Mouse (Mus musculus): ENCODE measurements around the gene Asic3. TPM values are rescaled to one million over a fixed set of nuclear protein-coding genes. Genes with fewer than 3 reads are reported as not detected.
A peak's percentile ranks its signal among the peaks of the same experiment; 100 is the strongest.
"Not testable (repeated sequence)": the region's sequence is repeated elsewhere in the genome, so short reads cannot be mapped to it uniquely, and the experiment has no call there.

Gene Asic3
- polyA plus RNA-seq, 1 experiment = 2.3 TPM

DNA sequence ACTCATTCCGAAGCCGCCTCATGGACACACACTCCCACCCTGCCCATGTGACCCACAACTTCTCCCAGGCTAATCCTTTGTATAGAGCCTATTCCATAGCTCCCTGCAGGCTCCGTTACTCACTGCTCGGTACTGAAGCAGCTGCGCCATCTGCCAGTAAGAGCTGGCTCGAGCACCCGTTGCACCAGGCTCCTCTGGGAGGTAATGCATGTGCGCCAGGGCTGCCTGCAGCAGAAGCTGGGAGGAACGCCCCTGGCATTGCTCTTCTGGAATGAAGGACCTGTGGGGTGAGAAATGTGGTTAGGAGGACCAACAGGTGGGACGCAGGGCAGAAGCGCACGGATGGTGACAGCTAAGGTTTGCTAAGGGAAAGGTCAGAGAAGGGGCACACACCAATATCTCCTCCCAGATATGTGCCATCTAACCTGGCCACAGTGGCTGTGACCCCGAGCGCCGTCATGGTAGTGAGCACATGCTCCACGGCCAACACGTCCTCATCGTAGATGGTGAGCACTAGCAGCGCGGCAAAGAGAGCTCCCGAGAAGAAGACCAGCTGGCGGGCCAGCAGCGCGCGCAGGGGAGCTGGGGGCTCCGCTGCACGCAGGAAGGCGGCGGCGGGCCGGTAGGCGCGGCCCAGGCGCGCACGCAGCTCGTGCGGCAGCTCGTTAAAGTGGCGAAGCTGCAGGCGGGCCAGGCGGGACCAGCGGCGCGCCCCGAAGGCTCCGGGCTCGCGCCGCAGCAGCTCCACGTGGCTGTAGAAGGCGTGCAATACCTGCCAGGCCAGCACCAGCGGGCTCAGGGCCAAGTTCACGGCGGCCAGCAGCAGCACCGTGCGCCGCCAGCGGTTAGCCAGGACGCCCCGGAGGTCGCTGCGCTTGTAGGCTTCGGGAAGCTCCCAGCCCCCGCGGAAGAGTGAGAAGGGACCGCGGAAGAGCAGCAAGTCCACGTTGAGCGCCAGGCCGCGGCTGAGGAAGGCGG, 25.6 kb upstream of the Asic3 start:
- TF ChIP-seq CTCF (IDR thresholded peaks at IDR 0.05; ENCODE audit: borderline replicate concordance, insufficient read depth, low read length) (peak; percentile 41; the same call in 1 of the 2 replicates), POLR2A (IDR thresholded peaks at IDR 0.05; ENCODE audit: low read depth, low read length) (no peak)
- no peak overlapping the region for H3K27ac ChIP-seq (ENCODE audit: insufficient read depth, low read length)
- H3K4me3 ChIP-seq (ENCODE audit: insufficient read depth, low read length) = peak overlapping the region; percentile 21; the same call in 1 of the 2 replicates
- no peaks in the 10 kb centered on the region for H3K4me1 ChIP-seq (ENCODE audit: control insufficient read depth, insufficient read depth, low read length)

DNA sequence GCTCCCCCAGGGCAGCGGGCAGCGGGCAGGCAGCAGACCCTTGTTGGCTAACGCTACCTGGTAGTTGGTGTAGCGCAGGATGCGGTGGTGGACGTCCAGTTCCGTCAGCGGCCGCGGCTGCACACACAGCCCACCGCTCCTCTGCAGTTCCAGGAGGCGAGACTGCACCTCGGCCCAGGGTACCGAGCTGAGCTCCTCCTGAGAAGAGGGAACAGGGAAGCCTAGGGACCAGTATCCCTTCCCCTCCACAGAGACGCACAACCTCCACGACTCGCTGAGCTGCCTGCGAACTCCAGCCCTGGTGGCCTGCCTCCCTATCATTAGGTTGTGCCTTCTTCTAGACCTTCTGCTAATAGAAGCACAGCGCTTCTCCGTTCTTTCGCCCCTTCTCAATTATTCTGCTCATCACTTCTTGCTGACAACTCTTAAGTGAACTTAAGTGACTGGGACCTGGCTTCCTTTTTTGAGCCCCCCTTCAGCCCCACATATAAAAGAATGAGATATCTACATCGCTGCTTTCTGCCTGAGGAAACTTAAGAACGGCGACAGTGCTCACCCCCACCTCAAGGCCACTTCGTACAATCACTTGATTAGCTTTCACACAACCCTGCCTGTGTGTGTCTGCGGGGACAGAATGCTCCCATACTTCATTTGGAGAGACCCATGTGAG, 24.8 kb upstream of the Asic3 start:
- no peaks in the 10 kb centered on the region for H3K4me1 ChIP-seq (ENCODE audit: control insufficient read depth, insufficient read depth, low read length)
- H3K27ac ChIP-seq (ENCODE audit: insufficient read depth, low read length) = no peak overlapping the region
- H3K4me3 ChIP-seq (ENCODE audit: insufficient read depth, low read length) = peak overlapping the region; percentile 21; the same call in 1 of the 2 replicates
- TF ChIP-seq POLR2A (IDR thresholded peaks at IDR 0.05; ENCODE audit: low read depth, low read length) = no peak
- TF ChIP-seq CTCF (IDR thresholded peaks at IDR 0.05; ENCODE audit: borderline replicate concordance, insufficient read depth, low read length) = no peak

DNA sequence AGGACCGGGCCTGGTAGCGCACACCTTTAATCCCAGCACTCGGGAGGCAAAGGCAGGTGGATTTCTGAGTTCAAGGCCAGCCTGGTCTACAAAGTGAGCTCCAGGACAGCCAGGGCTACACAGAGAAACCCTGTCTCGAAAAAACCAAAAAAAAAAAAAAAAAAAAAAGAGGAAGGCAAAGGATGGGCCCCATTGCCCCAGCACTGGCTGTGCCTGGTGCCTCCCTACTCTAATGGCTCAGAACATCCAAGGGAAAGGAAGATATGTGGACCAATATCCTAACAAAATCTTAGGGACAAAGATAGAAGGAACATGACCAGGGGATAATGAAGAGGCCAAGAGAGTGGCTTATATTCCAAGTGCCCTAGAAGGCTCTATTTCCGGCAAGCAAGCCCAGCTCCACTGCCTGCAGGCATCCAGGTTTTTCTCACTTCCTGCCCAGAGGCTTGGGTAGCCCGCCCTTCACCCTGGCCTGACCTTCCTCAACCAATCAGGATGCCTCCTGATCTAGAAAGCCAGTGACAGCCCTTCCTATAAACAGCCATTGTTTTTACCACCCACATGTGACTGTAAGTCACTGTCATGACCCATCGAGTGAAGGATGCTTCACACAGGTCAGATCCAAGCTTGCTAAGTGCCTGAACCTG, 24.1 kb upstream of the Asic3 start:
- H3K27ac ChIP-seq (ENCODE audit: insufficient read depth, low read length) = no peak overlapping the region
- TF ChIP-seq CTCF (IDR thresholded peaks at IDR 0.05; ENCODE audit: borderline replicate concordance, insufficient read depth, low read length) (no peak), POLR2A (IDR thresholded peaks at IDR 0.05; ENCODE audit: low read depth, low read length) (no peak)
- no peak overlapping the region for H3K4me3 ChIP-seq (ENCODE audit: insufficient read depth, low read length)
- no peaks in the 10 kb centered on the region for H3K4me1 ChIP-seq (ENCODE audit: control insufficient read depth, insufficient read depth, low read length)

DNA sequence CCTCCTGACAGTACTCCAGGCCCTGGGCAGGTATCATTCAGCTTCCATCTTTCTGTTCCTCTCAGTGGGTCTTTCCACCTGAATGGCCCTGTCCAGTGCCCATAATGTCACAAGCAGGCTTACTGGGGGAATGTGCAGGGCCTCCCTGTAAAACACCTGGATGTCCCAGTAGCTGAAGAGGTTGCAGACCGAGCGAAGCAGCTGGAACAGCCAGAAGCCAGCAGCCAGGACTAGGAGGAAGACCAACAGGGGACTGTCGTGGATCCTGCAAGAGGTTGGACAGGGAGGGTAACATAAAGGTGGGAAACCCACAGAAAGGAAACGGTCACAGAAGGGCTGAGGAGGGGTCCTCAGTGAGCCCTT, 23.6 kb upstream of the Asic3 start:
- no peak overlapping the region for H3K4me3 ChIP-seq (ENCODE audit: insufficient read depth, low read length)
- no peaks in the 10 kb centered on the region for H3K4me1 ChIP-seq (ENCODE audit: control insufficient read depth, insufficient read depth, low read length)
- no peak overlapping the region for H3K27ac ChIP-seq (ENCODE audit: insufficient read depth, low read length)
- TF ChIP-seq POLR2A (IDR thresholded peaks at IDR 0.05; ENCODE audit: low read depth, low read length) (no peak), CTCF (IDR thresholded peaks at IDR 0.05; ENCODE audit: borderline replicate concordance, insufficient read depth, low read length) (no peak)

DNA sequence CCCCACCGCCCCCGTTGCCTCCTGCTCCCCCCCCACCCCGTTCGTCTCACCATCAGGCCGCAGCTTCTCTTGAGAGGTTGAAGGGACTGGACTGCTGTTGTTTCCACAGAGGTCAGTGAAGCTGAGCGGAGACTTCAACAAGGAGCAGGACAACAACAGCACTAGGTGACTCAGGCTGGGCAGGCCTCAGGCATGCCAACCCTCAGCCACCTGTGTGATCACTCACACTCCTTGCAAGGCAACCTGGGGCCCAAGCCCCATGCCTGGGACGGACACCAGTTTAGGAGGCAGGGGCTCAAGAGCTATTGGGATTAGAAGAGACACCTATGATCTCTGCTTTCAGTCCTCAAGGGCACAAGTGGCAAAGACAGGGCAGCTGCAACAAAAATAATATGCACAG, 21.3 kb upstream of the Asic3 start, which contains the start of gene Atg9b:
Gene Atg9b, minus strand, starts transcription at position 280 of the 400 bp plus-strand sequence.
- H3K4me1 ChIP-seq (ENCODE audit: control insufficient read depth, insufficient read depth, low read length) = no peaks in the 10 kb centered on the region
- H3K4me3 ChIP-seq (ENCODE audit: insufficient read depth, low read length) = no peak within 1 kb of the TSS
- H3K27ac ChIP-seq (ENCODE audit: insufficient read depth, low read length) = no peak within 1 kb of the TSS
- TF ChIP-seq POLR2A (IDR thresholded peaks at IDR 0.05; ENCODE audit: low read depth, low read length) (no peak), CTCF (IDR thresholded peaks at IDR 0.05; ENCODE audit: borderline replicate concordance, insufficient read depth, low read length) (no peak)

DNA sequence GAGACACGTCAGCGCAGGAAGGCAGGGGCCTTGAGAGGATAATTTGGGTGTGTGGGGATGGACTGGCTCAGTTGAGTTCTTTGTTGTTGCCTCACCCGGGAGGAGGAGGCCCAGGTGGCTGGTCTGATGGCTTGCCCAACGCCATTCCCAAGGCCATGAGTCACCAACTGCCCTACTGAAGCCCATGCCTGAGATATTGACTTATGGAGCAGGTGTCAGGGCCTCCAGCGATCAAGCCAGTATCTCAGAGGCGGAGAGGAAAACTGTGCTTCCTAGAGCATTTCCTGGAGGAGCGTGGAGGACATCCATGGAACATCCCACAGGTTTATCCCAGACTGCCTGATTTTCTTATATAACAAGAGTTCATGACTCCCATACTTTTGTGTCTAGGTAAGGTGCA, 20.5 kb upstream of the Asic3 start:
- TF ChIP-seq CTCF (IDR thresholded peaks at IDR 0.05; ENCODE audit: borderline replicate concordance, insufficient read depth, low read length) (no peak), POLR2A (IDR thresholded peaks at IDR 0.05; ENCODE audit: low read depth, low read length) (no peak)
- Histone ChIP-seq H3K4me3 (ENCODE audit: insufficient read depth, low read length) (no peak overlapping the region), H3K4me1 (ENCODE audit: control insufficient read depth, insufficient read depth, low read length) (no peaks in the 10 kb centered on the region), H3K27ac (ENCODE audit: insufficient read depth, low read length) (no peak overlapping the region)

DNA sequence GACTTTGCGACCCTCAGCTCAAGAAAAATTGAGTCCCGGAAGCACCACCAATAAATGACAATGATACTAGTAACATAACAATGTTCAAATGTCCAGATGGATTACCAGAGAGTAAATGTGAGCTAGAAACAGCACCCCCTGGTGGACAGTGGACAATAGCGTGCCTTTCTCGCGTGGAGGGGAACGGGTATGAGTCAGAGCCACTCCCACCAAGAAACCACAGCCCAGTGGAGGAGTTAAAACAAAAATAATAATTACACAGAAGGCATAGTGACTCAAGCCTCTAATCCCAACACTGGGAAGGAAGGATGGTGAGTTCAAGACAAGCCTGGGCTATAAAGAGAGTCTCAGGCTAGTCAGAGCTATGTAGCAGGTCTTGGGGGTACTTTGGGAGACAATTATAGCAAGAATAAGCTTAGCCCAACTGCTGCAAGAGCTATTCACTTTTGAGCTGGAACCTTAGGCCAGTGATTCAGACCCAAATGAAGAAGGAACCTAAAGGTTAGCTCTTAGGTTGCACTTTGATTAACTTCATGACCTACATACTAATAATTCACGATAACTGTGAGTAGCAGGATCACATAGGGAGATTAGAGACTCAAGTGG, 19.7 kb upstream of the Asic3 start, which contains the start of gene Abcb8:
Gene Abcb8, plus strand, starts transcription at position 272 of the 606 bp plus-strand sequence.
- TF ChIP-seq CTCF (IDR thresholded peaks at IDR 0.05; ENCODE audit: borderline replicate concordance, insufficient read depth, low read length) (peak; percentile 57; the same call in 1 of the 2 replicates), POLR2A (IDR thresholded peaks at IDR 0.05; ENCODE audit: low read depth, low read length) (no peak)
- Histone ChIP-seq H3K27ac (ENCODE audit: insufficient read depth, low read length) (peak within 1 kb of the TSS; percentile 58), H3K4me3 (ENCODE audit: insufficient read depth, low read length) (peak within 1 kb of the TSS; percentile 49), H3K4me1 (ENCODE audit: control insufficient read depth, insufficient read depth, low read length) (no peaks in the 10 kb centered on the region)

DNA sequence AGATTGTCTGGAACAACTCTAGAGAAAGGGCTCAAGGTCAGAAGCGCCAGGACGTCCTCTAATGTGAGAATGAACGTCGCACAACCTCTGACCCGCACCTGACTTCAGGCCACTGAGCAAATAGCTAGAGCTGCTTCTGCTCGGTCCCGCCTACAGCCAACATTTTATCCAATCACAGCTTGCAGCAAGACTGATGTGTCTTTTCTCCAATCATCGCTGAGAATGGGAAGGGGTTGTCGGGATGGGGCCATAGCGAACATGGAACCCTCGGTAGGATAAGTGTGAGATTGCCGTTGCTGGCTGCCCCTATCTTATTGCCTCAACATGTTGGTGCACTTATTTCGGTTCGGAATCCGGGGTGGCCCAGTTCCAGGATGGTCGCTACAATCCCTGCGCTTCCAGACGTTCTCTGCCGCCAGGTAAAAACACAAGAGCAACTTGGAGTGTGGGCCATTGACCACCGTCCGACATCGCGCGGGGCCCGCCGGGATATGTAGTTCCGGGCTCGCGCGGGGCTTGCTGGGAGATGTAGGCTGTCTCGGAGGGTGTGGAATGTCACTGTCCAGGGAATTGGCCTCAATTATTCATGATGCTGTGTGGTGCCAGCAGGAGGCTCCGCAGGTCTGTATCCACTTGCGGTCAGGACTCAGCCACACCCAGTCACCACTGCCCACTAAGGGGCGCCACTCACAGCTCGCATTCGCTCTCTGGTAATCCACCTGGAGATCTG, 18.9 kb upstream of the Asic3 start:
- Histone ChIP-seq H3K4me1 (ENCODE audit: control insufficient read depth, insufficient read depth, low read length) (no peaks in the 10 kb centered on the region), H3K4me3 (ENCODE audit: insufficient read depth, low read length) (peak overlapping the region; percentile 49), H3K27ac (ENCODE audit: insufficient read depth, low read length) (peak overlapping the region; percentile 58)
- TF ChIP-seq POLR2A (IDR thresholded peaks at IDR 0.05; ENCODE audit: low read depth, low read length) (peak; percentile 59; the same call in 1 of the 2 replicates), CTCF (IDR thresholded peaks at IDR 0.05; ENCODE audit: borderline replicate concordance, insufficient read depth, low read length) (peak; percentile 88)

DNA sequence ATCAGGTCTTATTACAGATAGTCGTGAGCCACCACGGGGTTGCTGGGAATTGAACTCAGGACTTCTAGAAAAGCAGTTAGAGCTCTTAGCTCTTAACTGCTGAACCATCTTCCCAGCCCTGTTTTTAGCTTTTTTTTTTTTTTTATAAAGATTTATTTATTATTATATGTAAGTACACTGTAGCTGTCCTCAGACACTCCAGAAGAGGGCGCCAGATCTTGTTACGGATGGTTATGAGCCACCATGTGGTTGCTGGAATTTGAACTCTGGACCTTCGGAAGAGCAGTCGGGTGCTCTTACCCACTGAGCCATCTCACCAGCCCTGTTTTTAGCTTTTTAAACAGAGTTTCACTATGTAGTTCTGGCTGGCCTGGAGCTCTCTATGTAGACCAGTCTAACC, 16.9 kb upstream of the Asic3 start:
- H3K27ac ChIP-seq (ENCODE audit: insufficient read depth, low read length); H3K4me1 ChIP-seq (ENCODE audit: control insufficient read depth, insufficient read depth, low read length); H3K4me3 ChIP-seq (ENCODE audit: insufficient read depth, low read length): not testable (repeated sequence)

Measured in embryonic fibroblast, embryonic 13.5 days (primary cell).